Mouse (Mus musculus): ENCODE data around the gene Ksr1. TPM values are rescaled to one million over a fixed set of nuclear protein-coding genes. Genes with fewer than 3 reads are reported as not detected.

Ksr1 gene
- polyA plus RNA-seq, 1 experiment, result 18.2 TPM

- no peak overlapping the region for H3K27ac ChIP-seq (ENCODE audit: control insufficient read depth, insufficient read depth, low read depth, low read length, poor library complexity)
- no peak overlapping the region for H3K4me3 ChIP-seq (replicated peaks; ENCODE audit: control insufficient read depth, low read depth, low read length)
- TF ChIP-seq CTCF (IDR thresholded peaks at IDR 0.05; ENCODE audit: control insufficient read depth, insufficient read depth, low read length), result no peak
- TF ChIP-seq POLR2A (IDR thresholded peaks at IDR 0.05; ENCODE audit: borderline replicate concordance, control insufficient read depth, low read depth, low read length), result no peak
- peaks cover 1% of the 10 kb centered on the region; the same call in 1 of the 2 replicates for H3K4me1 ChIP-seq (ENCODE audit: control insufficient read depth, insufficient read depth, low read length)
- WGBS, result 62% methylated on average over 4 of the region's 4 CpGs
Measured at GRCm38 (mm10) chr11:79157729-79158128, 11.5 kb upstream of the Ksr1 start.

- 82% methylated on average over 6 of the region's 6 CpGs for WGBS
- H3K4me1 ChIP-seq (ENCODE audit: control insufficient read depth, insufficient read depth, low read length), result peaks cover 2% of the 10 kb centered on the region; the same call in 1 of the 2 replicates
- no peak overlapping the region for H3K27ac ChIP-seq (ENCODE audit: control insufficient read depth, insufficient read depth, low read depth, low read length, poor library complexity)
- no peak overlapping the region for H3K4me3 ChIP-seq (replicated peaks; ENCODE audit: control insufficient read depth, low read depth, low read length)
- no peak for TF ChIP-seq POLR2A (IDR thresholded peaks at IDR 0.05; ENCODE audit: borderline replicate concordance, control insufficient read depth, low read depth, low read length)
Measured at GRCm38 (mm10) chr11:79155348-79155747, 9.1 kb upstream of the Ksr1 start.

- H3K4me3 ChIP-seq (replicated peaks; ENCODE audit: control insufficient read depth, low read depth, low read length), result no peak overlapping the region
- WGBS, result 6% methylated on average over 5 of the region's 5 CpGs
- TF ChIP-seq POLR2A (IDR thresholded peaks at IDR 0.05; ENCODE audit: borderline replicate concordance, control insufficient read depth, low read depth, low read length), result no peak
- TF ChIP-seq CTCF (IDR thresholded peaks at IDR 0.05; ENCODE audit: control insufficient read depth, insufficient read depth, low read length), result no peak
- H3K4me1 ChIP-seq (ENCODE audit: control insufficient read depth, insufficient read depth, low read length), result peaks cover 2% of the 10 kb centered on the region; the same call in 1 of the 2 replicates
- H3K27ac ChIP-seq (ENCODE audit: control insufficient read depth, insufficient read depth, low read depth, low read length, poor library complexity), result no peak overlapping the region
Measured at GRCm38 (mm10) chr11:79152696-79153095, 6.5 kb upstream of the Ksr1 start.

- no peak overlapping the region for H3K27ac ChIP-seq (ENCODE audit: control insufficient read depth, insufficient read depth, low read depth, low read length, poor library complexity)
- no peak overlapping the region for H3K4me3 ChIP-seq (replicated peaks; ENCODE audit: control insufficient read depth, low read depth, low read length)
- no peak for TF ChIP-seq POLR2A (IDR thresholded peaks at IDR 0.05; ENCODE audit: borderline replicate concordance, control insufficient read depth, low read depth, low read length)
- no peak for TF ChIP-seq CTCF (IDR thresholded peaks at IDR 0.05; ENCODE audit: control insufficient read depth, insufficient read depth, low read length)
- 78% methylated on average over 7 of the region's 7 CpGs for WGBS
- peaks cover 2% of the 10 kb centered on the region; the same call in 1 of the 2 replicates for H3K4me1 ChIP-seq (ENCODE audit: control insufficient read depth, insufficient read depth, low read length)
Measured at GRCm38 (mm10) chr11:79151874-79152273, 5.7 kb upstream of the Ksr1 start.

- Histone ChIP-seq H3K4me1 (ENCODE audit: control insufficient read depth, insufficient read depth, low read length) (peaks cover 2% of the 10 kb centered on the region; the same call in 1 of the 2 replicates), H3K27ac (ENCODE audit: control insufficient read depth, insufficient read depth, low read depth, low read length, poor library complexity) (no peak overlapping the region), H3K4me3 (replicated peaks; ENCODE audit: control insufficient read depth, low read depth, low read length) (no peak overlapping the region)
- 80% methylated on average over 3 of the region's 3 CpGs for WGBS
- TF ChIP-seq CTCF (IDR thresholded peaks at IDR 0.05; ENCODE audit: control insufficient read depth, insufficient read depth, low read length) (no peak), POLR2A (IDR thresholded peaks at IDR 0.05; ENCODE audit: borderline replicate concordance, control insufficient read depth, low read depth, low read length) (no peak)
Measured at GRCm38 (mm10) chr11:79150301-79150700, 4.1 kb upstream of the Ksr1 start.

- TF ChIP-seq POLR2A (IDR thresholded peaks at IDR 0.05; ENCODE audit: borderline replicate concordance, control insufficient read depth, low read depth, low read length) (no peak), CTCF (IDR thresholded peaks at IDR 0.05; ENCODE audit: control insufficient read depth, insufficient read depth, low read length) (no peak)
- no peak overlapping the region for H3K4me3 ChIP-seq (replicated peaks; ENCODE audit: control insufficient read depth, low read depth, low read length)
- peaks cover 2% of the 10 kb centered on the region; the same call in 1 of the 2 replicates for H3K4me1 ChIP-seq (ENCODE audit: control insufficient read depth, insufficient read depth, low read length)
- H3K27ac ChIP-seq (ENCODE audit: control insufficient read depth, insufficient read depth, low read depth, low read length, poor library complexity), result no peak overlapping the region
- WGBS, result 68% methylated on average over 4 of the region's 4 CpGs
Measured at GRCm38 (mm10) chr11:79149295-79149694, 3.1 kb upstream of the Ksr1 start.

GRCm38 (mm10) chr11:79148783-79149182 lies 2.6 kb upstream of the Ksr1 start:
- Histone ChIP-seq H3K27ac (ENCODE audit: control insufficient read depth, insufficient read depth, low read depth, low read length, poor library complexity) (no peak overlapping the region), H3K4me1 (ENCODE audit: control insufficient read depth, insufficient read depth, low read length) (peaks cover 2% of the 10 kb centered on the region; the same call in 1 of the 2 replicates), H3K4me3 (replicated peaks; ENCODE audit: control insufficient read depth, low read depth, low read length) (no peak overlapping the region)
- WGBS, result 79% methylated on average over 4 of the region's 4 CpGs
- TF ChIP-seq POLR2A (IDR thresholded peaks at IDR 0.05; ENCODE audit: borderline replicate concordance, control insufficient read depth, low read depth, low read length), result no peak
- TF ChIP-seq CTCF (IDR thresholded peaks at IDR 0.05; ENCODE audit: control insufficient read depth, insufficient read depth, low read length), result no peak

- WGBS, result under 1% methylated on average over 62 of the region's 62 CpGs
- TF ChIP-seq POLR2A (IDR thresholded peaks at IDR 0.05; ENCODE audit: borderline replicate concordance, control insufficient read depth, low read depth, low read length) (no peak), CTCF (IDR thresholded peaks at IDR 0.05; ENCODE audit: control insufficient read depth, insufficient read depth, low read length) (no peak)
- Histone ChIP-seq H3K4me3 (replicated peaks; ENCODE audit: control insufficient read depth, low read depth, low read length) (peak overlapping the region; percentile 92), H3K27ac (ENCODE audit: control insufficient read depth, insufficient read depth, low read depth, low read length, poor library complexity) (peak overlapping the region; percentile 90), H3K4me1 (ENCODE audit: control insufficient read depth, insufficient read depth, low read length) (peaks cover 10% of the 10 kb centered on the region)
Measured at GRCm38 (mm10) chr11:79145283-79146265, 633 bp downstream of the Ksr1 start.

Measured in bone marrow, adult 2 months (tissue).